Mouse (Mus musculus): ENCODE results near the gene Def8.

GRCm38 (mm10) chr8:123441788-123442187, 18.5 kb downstream of the Def8 start:
- TF ChIP-seq E2F4 (IDR thresholded peaks at IDR 0.05; ENCODE audit: insufficient replicate concordance, low read depth, low read length), result no peak
- no peak for TF ChIP-seq TBP (conservative IDR thresholded peaks at IDR 0.05; ENCODE audit: low read depth, low read length)
- TF ChIP-seq BHLHE40 (IDR thresholded peaks at IDR 0.05; ENCODE audit: low read depth, low read length), result no peak
- TF ChIP-seq CTCF (conservative IDR thresholded peaks at IDR 0.05 in 1 of 2, IDR thresholded peaks at IDR 0.05 in 1 of 2; ENCODE audit: low read depth in 2 of 2, low read length in 2 of 2), result no peak
- no peak for TF ChIP-seq POLR2A (IDR thresholded peaks at IDR 0.05; ENCODE audit: low read depth, low read length)
- TF ChIP-seq KAT2A (IDR thresholded peaks at IDR 0.05; ENCODE audit: insufficient replicate concordance, low read length), result no peak
- no peak for TF ChIP-seq EP300 (IDR thresholded peaks at IDR 0.05; ENCODE audit: low read length)
- TF ChIP-seq NELFE (IDR thresholded peaks at IDR 0.05; ENCODE audit: low read depth, low read length), result no peak
- TF ChIP-seq CHD1 (IDR thresholded peaks at IDR 0.05; ENCODE audit: low read depth, low read length), result no peak
- TF ChIP-seq ZC3H11A (IDR thresholded peaks at IDR 0.05; ENCODE audit: low read depth, low read length), result no peak
- TF ChIP-seq JUND (conservative IDR thresholded peaks at IDR 0.05; ENCODE audit: low read depth, low read length), result no peak
- TF ChIP-seq UBTF (IDR thresholded peaks at IDR 0.05; ENCODE audit: low read depth, low read length), result no peak
- TF ChIP-seq MAFK (IDR thresholded peaks at IDR 0.05; ENCODE audit: insufficient replicate concordance, low read length), result no peak
- no peak for TF ChIP-seq TCF12 (IDR thresholded peaks at IDR 0.05; ENCODE audit: low read depth, low read length)
